Mouse (Mus musculus): ENCODE results near the gene Gpd1l. TPM values are rescaled to one million over a fixed set of nuclear protein-coding genes. Genes with fewer than 3 reads are reported as not detected.

Gpd1l gene
- total RNA-seq, 2 experiments from 2014 or later, result 17.3 to 21.5 TPM

DNA sequence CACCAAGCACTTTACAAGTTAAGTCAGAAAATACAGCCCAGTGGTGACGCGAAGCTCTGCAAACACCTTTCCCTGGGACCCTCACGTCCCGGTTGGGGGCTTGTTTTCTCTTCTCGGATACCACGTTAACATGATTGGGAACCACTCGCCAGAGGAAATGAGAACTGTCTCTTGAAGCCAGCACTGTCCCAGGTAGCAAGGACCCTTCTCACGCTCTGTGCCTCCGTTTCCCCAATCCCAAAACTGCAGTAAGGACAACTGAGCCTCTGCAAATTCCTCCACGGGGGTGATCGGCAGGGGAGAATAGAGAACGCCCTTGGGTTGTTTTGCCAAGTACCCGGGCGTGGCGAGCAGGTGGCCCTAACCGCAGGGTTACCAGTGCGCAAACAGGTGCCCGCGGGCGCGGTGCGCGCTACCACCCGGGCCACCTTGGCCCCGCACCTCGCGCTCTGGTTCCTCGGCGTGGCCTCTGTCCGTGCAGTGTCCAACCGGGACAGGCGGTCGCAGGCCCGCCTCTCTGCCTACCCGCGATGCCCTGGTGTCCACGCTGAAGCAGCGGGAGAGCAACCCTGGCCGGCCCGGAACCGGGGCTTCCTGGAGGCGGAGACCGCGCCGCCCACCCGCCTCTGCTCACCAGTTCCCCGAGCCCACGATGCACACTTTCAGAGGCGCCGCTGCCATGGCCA is 607 bp downstream of the Gpd1l start:
- peak; percentile 56 for ATAC-seq (replicated peaks; ENCODE audit: low FRiP score, low TSS enrichment, poor library complexity, severe bottlenecking)

DNA sequence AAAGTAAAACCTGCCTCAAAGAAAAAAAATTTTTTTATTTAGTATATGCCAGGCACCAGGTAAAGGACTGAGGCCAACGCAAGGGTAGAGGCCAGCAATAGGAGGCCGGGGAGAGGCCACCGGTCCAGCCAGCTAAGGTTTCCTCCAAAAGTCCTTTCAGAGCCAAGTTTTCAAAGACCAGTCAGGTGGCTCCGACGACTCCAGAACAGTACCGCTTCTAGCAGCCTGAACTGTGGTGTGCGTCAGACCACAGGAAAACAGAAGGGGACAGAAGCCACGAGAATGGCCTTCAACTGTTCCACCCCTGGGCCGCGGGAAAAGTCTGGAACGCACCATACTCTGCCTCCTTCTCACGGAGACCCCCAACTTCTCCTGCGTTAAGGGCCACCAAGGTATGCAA is 1.2 kb downstream of the Gpd1l start:
- no peak for ATAC-seq (replicated peaks; ENCODE audit: low FRiP score, low TSS enrichment, poor library complexity, severe bottlenecking)

DNA sequence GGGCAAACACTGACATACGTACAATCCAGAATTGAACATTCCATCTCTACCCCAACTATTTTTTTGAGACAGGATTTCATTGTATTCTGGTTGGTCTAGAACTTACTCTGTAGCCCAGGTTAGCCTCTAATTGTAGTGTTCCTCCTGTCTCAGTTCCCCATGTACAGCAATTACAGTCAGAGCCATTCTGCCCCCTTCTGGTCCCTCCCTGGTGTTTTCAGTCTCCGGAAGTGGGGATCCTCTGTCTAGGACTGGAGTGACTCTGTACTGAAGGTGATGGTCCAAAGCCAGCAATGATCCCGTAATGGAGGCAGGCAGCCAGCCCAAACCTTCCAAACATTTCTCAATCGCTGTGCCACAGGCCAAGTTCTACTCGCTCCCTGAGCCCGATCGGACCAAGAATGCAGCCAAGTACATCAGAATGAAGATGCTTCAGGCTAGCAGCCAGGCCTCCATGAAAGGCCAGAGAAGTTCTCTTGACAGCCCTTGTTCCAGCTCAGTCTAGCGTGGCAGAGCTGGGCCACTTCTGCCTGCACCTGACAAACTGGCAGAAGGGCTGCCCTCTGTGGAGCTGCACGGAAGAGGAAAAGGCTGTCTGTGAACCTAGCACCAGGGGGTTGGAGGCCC is 3.2 kb downstream of the Gpd1l start:
- no peak for ATAC-seq (replicated peaks; ENCODE audit: low FRiP score, low TSS enrichment, poor library complexity, severe bottlenecking)

DNA sequence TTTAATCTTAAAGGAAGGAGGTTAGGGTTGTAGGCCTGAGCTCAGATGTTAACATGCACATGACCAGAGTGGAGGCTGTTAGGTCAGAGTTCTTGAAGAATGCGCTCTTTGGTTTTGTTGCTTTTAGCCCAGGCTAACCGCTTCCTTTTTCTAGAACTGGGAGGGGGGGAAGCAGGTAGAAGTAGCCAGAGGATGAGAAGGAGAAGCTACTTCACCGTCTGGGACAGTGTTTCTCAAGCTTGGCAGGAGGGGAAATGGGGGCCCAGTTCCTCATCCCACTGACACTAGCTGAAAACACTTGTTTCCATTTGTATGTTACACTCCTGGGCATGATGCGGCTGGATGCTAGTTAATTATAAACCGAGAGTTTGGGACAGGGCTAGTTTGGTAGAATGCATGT is 8.2 kb downstream of the Gpd1l start:
- ATAC-seq (replicated peaks; ENCODE audit: low FRiP score, low TSS enrichment, poor library complexity, severe bottlenecking), result no peak

DNA sequence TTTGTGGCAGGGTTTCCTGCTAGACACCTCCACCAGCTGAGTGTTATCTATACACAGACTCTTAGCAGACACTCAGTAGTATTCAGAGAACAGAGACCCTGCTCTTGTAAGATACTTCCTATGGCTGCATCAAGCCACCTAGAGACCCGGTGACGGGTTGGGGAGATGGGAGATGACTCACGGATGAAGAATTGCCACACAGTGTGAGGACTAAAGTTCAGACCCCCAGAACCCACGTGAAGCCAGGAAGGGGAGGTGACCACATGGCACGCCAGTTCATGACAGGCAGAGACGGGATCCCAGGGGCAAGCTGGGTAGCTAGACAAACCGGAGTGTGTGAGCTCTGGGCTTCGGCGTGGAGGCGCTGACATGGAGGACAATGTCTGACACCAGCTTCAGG is 8.7 kb downstream of the Gpd1l start:
- ATAC-seq (replicated peaks; ENCODE audit: low FRiP score, low TSS enrichment, poor library complexity, severe bottlenecking), result 0 out of 2 replicates have a peak, but pooled peaks have one; percentile 7

DNA sequence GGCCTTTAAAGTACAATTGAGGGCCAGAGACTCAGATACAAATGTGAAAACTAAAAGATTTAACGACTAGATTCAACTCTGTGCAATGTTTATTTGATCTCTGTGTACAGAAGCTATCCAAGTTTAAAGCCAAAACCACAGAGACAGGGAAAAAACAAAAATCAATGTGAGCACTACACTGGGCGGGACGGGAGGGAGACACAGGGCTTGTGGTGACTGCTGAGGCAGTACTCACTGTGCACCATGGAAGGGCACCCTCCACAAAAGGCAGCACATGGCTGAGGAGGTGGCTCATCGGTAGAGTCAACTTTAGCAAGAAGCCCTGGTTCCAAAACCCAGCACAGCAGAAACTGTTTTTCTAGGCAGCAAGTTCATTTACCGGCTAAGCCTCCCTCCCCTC is 9.3 kb downstream of the Gpd1l start:
- no peak for ATAC-seq (replicated peaks; ENCODE audit: low FRiP score, low TSS enrichment, poor library complexity, severe bottlenecking)

DNA sequence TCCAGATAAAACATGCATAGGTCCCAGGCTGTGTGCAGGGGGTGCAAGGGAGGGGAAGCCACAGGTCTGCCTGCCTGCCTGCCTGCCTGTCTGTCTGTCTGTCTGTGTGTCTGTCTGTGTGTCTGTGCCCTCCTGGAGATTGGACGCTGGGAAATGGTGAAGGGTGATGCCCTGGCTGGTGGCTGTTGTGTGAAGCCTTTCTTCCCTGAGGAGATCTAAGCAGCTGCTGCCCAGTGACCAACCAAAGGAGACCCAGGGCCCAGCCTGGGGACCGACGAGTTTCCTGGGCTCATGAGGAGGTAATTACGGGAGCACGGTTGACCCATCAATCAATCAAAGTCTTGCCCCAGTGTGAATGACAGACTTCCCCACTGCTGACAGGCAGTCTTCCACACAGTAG is 11.6 kb downstream of the Gpd1l start:
- no peak for ATAC-seq (replicated peaks; ENCODE audit: low FRiP score, low TSS enrichment, poor library complexity, severe bottlenecking)

DNA sequence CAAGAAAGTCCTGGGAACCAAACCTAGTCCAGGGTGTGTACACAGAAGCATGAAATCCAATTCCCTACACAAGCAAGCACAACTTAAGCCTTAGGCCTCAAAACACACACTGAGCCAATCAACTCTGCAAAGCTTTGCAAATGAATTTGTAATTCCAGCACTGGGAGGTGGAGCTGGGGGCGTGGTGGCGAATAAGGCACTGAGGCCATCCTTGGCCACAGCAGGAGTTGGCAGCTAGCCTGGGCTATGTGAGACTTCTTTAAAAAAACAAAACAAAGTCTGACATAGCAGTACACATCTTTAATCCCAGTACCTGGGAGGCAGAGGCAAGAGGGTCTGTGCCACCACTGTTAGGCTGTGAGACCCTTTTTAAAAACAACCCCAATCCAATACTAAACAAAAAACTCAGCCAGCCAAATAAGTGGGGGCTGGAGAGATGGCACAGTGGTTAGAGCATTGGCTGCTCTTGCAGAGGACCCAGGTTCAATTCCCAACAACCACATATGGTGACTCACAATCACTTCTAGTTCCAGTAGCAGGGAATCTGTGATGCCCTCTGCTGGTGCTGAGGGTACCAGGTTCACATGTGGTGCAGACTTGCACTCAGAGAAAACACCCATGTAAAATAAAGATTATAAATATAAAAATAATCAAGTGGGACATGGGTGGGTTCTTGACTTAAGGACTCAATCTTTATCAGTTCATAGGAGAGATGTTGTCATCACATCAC is 12.3 kb downstream of the Gpd1l start:
- no peak for ATAC-seq (replicated peaks; ENCODE audit: low FRiP score, low TSS enrichment, poor library complexity, severe bottlenecking)

DNA sequence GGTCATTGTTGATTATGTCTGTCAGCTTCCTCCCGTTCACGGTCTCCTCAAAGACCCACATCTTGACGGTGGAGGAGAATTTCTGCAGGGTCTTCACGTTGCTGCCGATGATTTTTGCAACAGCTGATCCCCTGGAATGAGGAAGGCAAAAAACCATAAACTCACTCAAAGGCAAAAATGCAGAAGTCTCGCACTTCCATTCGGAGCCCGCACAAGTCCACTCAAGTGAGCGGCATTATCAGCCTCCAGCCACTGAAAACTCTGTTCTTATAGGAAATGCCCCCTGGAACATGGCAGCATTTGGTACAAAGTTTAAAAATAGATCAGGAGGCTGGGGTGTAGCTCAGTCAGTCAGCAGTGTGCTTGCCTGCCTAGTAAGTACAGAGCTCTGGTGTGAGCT is 13.2 kb downstream of the Gpd1l start:
- no peak for ATAC-seq (replicated peaks; ENCODE audit: low FRiP score, low TSS enrichment, poor library complexity, severe bottlenecking)

DNA sequence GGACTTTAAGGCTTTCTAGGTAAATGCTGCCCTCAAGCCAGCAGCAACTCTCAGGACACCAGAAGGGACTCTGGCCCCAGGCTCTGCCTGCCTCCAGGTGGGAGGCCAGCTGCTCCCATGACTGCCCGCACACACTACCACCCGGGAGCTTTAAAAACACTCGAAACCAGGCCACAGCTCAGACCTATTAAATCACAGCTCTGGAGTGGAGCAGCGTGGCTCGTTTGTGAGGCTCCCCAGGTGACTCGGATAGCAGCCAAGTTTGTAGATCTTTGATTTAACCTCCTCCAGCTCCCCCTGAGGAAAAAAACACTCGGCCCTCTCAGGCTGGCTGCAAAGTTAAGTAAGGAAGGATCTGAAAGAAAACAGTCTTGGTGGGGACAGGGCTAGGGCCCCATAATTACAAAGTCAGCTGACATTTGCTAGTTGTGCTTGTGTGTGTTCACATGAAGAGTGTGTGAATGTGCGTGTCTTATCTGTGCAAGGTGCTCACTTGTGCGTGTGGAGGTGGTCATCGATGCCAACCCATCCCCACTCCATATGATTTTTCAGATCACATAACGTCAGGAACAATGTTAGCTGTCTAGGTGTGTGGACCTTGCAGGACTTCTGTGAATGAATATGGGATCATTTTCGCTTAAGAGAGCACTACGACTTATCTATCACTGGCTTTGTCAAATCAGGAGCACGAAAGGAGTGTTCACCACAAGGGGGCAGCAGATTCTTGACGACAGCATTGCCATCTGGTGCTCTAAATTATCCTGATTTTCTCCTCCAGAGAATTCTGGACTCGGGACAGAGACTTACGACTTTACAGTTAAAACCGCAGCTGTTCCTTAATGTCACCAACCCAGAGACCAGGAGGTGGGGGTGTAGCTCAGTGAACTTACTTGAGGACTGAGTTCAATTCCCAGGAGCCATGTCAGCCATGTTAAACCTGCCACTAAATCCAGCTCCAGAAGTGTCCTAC is 20.8 kb downstream of the Gpd1l start:
- ATAC-seq (replicated peaks; ENCODE audit: low FRiP score, low TSS enrichment, poor library complexity, severe bottlenecking), result peak; percentile 43; the same call in 1 of the 2 replicates

DNA sequence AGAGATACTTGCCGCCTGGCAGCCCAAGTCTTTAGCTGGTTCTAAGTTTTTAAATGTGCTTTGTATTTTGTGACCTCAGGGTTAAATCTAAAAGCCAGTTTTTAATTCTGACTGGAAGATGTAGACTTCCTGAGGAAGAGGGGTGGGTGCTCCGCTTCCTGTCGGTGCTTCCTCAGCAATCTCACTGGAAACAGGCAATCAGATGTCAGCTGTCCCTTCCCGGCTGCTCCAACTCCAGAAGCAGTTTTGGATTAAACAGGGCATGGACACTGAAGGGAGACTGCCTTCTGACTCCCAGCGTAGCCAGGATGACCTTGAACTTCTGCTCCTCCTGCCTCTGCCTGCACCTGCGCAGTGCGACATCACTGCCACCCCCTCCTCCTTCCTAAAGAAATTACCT is 26.3 kb downstream of the Gpd1l start:
- no peak for ATAC-seq (replicated peaks; ENCODE audit: low FRiP score, low TSS enrichment, poor library complexity, severe bottlenecking)

DNA sequence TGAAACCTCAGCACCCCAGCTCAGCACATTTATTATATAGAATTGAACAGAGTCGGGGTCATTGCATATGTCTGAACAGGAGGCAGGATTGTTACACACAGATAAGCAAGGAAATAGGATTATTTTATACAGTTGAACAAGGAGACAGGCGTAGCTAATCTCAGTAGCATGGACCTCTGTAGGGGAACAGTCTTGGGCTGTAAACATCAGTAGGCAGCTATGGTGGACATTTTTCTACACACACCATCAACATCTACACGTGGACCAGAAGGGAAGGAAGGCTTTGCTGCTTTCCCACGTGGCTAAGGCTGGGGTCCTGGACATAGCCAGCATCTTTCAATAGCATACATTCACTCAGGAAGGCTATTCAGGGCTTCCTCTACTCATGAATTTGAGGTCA is 37.9 kb downstream of the Gpd1l start:
- ATAC-seq (replicated peaks; ENCODE audit: low FRiP score, low TSS enrichment, poor library complexity, severe bottlenecking), result no peak

DNA sequence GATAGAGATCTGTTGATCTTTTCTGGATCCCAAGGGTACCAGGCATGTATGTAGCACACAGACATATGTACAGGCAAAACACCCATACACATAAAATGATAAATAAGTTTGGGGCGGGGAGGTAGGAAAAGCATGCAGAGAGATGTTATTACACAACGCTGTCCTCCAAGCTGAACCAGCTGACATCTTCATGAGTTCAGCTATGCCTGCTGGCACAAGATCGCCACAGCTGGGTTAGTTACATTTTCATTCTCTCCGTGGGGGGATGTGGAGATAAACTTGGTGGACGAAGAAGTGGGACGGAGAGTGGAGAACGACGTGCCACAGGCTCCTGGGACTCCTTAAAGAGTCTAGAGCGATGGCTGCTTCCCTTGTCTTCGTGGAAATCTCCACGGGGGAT is 40.8 kb downstream of the Gpd1l start:
- ATAC-seq (replicated peaks; ENCODE audit: low FRiP score, low TSS enrichment, poor library complexity, severe bottlenecking), result no peak

DNA sequence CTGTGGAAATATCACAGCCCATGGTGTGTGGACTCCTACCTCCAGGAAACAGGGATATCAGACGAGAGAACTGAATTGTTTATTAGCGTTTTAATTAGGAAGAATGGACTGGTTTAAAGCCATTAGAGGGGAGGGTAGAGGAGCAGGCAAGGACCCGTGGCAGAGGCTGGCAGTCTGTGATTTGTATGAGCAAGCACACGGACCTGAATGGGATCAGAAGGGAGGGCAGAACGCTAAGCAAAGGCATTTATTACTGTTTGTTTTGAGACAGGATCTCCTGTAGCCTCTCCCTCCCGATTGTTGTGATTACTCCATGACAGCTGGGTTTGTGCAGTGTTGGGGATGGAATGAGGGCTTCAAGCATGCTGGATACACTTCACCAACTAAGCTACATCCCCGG is 43.4 kb downstream of the Gpd1l start:
- no peak for ATAC-seq (replicated peaks; ENCODE audit: low FRiP score, low TSS enrichment, poor library complexity, severe bottlenecking)

DNA sequence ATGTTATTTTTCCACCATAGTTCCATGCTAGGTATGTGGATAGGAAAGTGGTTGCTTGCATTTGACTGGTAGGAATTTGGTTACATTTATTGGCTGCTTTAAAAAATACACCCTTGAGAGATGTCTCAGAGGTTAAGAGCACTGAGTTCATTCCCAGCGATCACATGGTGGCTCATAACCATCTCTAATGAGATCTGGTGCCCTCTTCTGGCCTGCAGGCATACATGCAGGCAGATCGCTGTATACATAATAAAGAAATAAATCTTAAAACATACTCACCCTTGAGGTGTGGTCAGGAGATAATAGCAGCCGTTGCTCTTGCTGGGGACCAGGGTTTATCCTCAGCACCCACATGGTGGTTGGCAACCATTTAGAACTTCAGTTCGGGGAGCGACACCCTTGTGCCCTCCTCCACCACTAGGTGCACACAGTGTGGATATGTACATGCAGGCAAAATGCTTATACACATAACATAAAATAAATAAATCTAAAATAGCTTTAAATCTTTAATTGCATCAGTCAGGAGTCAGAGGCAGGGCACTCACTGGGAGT is 44.9 kb downstream of the Gpd1l start:
- ATAC-seq (replicated peaks; ENCODE audit: low FRiP score, low TSS enrichment, poor library complexity, severe bottlenecking), result peak; percentile 59; the same call in 1 of the 2 replicates

DNA sequence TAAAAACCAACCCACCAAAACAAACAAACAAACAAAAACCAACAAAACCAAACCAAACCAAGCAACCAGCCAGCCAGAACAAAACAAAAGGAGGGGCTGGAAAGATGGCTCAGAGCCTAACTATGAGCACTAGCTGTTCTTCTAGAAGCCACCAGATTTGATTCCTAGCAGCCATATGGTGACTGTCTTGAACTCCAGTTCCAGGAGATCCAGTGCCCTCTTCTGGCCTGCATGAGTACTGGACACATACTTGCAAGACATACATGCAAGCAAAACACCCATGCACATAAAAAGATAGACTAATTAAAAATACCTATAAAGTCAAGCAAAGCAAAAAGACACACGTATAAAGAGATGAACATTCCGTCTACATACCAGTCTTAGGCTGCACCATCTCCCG is 46.1 kb downstream of the Gpd1l start:
- ATAC-seq (replicated peaks; ENCODE audit: low FRiP score, low TSS enrichment, poor library complexity, severe bottlenecking), result no peak

DNA sequence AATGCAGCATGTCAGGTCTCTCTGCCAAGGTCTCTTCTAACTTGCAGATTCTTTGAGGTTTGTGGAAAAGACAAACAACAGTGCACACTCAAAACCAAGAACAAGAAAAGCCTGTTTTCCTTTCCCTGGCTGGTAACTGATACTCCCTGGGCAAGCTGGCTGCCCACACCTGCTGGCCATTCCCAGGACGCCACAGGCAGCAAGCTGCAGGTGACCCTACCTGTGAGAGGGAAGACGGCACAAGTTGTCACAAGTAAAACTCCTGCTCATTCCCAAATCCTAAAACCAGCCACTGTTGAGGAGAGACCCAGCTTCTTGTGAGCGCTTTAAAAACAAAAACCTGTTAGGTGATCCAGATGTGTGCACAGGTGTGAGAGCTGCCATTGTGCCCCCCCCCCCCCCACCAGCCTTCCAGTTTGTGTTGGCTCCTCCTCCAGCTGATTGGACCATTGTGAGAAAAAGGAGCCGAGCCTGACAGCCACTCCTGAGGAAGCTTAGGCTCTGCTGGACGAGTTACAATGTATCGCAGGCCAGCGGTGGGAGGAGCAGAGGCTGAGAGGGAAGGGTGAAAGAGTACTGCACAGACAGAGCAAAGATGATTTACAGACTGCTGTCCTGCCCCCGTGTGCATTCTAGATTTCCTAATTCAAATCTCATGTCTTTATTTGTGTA is 47.7 kb downstream of the Gpd1l start:
- ATAC-seq (replicated peaks; ENCODE audit: low FRiP score, low TSS enrichment, poor library complexity, severe bottlenecking), result no peak

DNA sequence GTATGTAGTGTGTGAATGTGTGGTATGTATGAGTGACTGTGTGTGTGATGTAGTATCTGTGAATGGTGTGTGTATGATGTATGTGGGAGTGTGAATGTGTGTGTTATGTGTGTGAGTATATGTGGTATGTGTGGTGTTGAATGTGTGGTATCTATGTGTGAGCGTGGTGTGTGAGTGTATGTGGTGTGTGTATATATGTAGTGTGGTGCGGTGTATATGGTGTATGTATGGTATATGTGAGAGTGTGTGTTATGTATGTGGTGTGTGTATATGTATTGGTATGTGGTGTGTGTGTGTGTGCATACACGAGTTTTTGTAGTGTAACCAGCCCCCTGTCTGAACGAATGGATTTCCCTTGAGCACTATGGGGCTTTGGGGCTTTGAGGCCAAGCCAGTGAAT is 48.2 kb downstream of the Gpd1l start:
- no peak for ATAC-seq (replicated peaks; ENCODE audit: low FRiP score, low TSS enrichment, poor library complexity, severe bottlenecking)

DNA sequence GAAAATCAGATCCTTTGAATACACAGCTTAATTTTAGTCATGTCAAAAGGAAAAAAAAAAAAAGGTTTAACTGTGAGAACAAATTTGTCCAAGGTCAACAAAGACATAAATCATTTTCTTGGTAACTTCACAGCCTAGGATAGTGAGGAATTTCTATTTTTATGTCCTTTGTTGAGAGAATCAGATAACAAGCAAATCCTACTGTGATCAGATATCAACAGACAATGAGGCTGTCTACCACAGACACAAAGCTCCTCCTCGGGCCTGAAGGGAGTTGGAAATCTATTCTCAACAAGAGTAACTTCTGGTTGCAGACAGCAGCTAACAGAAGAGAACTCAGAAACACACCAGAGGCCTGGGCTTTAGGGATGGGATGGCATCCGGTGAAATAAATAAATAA is 51.8 kb downstream of the Gpd1l start:
- no peak for ATAC-seq (replicated peaks; ENCODE audit: low FRiP score, low TSS enrichment, poor library complexity, severe bottlenecking)
